Comparison of ENCODE assay signal across 17 mouse cellular contexts in the genomic region with DNA sequence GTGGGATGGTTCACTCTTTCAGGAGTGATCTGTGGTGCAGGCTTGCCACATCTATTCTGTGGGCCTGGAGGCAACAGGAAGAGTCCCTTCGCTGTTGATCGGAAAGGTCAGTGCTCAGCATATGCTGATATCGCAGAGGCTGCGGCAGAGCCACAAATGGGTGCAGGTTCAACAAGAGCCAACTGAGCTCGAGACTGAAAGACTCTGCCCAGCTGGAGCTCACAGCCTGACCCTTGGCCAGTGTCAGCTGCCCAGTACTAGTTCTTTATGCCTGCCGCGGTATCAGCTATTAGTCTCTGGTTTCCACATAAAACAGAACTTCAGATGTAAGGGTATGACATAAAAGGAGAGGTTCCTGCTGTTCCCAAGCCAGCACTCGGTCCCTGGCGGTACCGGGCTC. TPM values are rescaled to one million over a fixed set of nuclear protein-coding genes. Genes with fewer than 3 reads are reported as not detected.
"Had no signal": no experiment of that assay in that cellular context is flagged by ENCODE, and none has a peak within 500 bp of the region (broad histone marks: within the 10 kb centered on the region; RNA-seq: fewer than 3 reads in every experiment).

No protein-coding gene starts in this region.

- H3K9ac ChIP-seq: hindbrain, embryonic 15.5 days; limb, embryonic 15.5 days; liver, embryonic 12.5 days; lung, embryonic 14.5 days; midbrain, embryonic 15.5 days; neural tube, embryonic 12.5 days; stomach, embryonic 15.5 days had no signal

- ATAC-seq: liver, embryonic 12.5 days; midbrain, embryonic 15.5 days had no signal

- H3K27ac ChIP-seq: hindbrain, embryonic 15.5 days; kidney, postnatal 0 days; left cerebral cortex, adult 2 months; limb, embryonic 15.5 days; liver, embryonic 12.5 days; macrophage; midbrain, embryonic 15.5 days; neural tube, embryonic 12.5 days; stomach, embryonic 15.5 days had no signal

- H3K4me3 ChIP-seq: hindbrain, embryonic 15.5 days; left cerebral cortex, adult 2 months; limb, embryonic 15.5 days; liver, embryonic 12.5 days; megakaryocyte, embryonic 14.5 days; midbrain, embryonic 15.5 days; neural tube, embryonic 12.5 days; stomach, embryonic 15.5 days had no signal

- H3K4me2 ChIP-seq: hindbrain, embryonic 15.5 days; limb, embryonic 15.5 days; liver, embryonic 12.5 days; lung, embryonic 14.5 days; midbrain, embryonic 11.5 days; midbrain, embryonic 15.5 days; neural tube, embryonic 12.5 days; stomach, embryonic 15.5 days had no signal

- DNase-seq: lung, embryonic 14.5 days; lung, postnatal 10 days; right cerebral cortex, postnatal 4 days; thymus, postnatal 36 days had no signal

- H3K9me3 ChIP-seq: hindbrain, embryonic 15.5 days; limb, embryonic 15.5 days; liver, embryonic 12.5 days; megakaryocyte, embryonic 14.5 days; midbrain, embryonic 15.5 days; neural tube, embryonic 12.5 days; stomach, embryonic 15.5 days had no signal

- H3K4me1 ChIP-seq: hindbrain, embryonic 15.5 days; limb, embryonic 15.5 days; liver, embryonic 12.5 days; midbrain, embryonic 15.5 days; neural tube, embryonic 12.5 days; stomach, embryonic 15.5 days had no signal

- H3K27me3 ChIP-seq: hindbrain, embryonic 15.5 days; limb, embryonic 15.5 days; liver, embryonic 12.5 days; megakaryocyte, embryonic 14.5 days; midbrain, embryonic 15.5 days; neural tube, embryonic 12.5 days; stomach, embryonic 15.5 days had no signal

RNA-seq across cellular contexts. Expression of gene S100b, which starts 21.6 kb away (rescaled TPM):
- total RNA-seq: monocyte, adult 5-6 weeks; neutrophil, adult 5-6 weeks had no signal
- polyA plus RNA-seq: liver, embryonic 12.5 days; lung, embryonic 14.5 days; macrophage had no signal
